Mouse (Mus musculus) c-Kit-positive CD71-positive TER-119-positive erythroid progenitor cells, embryonic 14.5 days (primary cell): Measurements from ENCODE around the gene Lama5.
"Not testable (repeated sequence)": the region's sequence is repeated elsewhere in the genome, so short reads cannot be mapped to it uniquely, and the experiment has no call there.

Experiments
- DNase-seq: peaks from one replicate; pipeline ENCODE4 v3.0.0-alpha.2; 2013; ENCODE audit warnings: low spot score

The Lama5 gene

DNA sequence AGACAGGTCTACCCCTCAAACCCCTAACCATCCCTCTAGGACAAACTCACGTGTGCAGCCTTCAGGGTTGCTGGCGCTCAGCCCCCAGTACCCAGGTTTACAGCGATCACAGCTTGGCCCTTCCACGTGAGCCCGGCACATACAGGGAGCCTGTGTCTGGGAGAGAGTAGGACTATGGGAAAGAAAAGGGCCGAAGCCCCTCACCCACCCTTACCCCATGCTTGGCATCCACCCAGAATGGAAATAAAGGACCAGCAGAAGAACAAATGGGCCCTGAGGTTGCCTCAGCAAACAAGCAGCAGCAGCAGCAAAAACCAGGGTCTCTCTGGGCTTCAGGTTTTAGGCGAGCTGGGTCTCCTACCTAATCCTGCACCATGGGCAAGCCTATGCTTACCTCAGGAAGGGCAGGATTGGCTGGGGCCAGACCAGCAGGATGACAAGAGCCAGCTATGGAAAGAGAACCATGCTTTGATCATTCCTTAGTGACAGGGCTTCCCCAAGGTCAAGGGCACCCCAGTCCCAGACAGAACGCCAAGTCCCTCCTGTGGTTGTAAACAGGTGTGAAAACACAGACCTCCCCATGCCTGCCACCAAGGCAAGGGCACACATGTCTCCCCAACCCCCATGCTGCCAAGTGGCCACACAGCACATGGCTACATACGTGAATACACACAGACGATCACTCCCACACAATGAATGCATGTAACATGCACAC, 28.2 kb downstream of the Lama5 start:
- no peak for DNase-seq

DNA sequence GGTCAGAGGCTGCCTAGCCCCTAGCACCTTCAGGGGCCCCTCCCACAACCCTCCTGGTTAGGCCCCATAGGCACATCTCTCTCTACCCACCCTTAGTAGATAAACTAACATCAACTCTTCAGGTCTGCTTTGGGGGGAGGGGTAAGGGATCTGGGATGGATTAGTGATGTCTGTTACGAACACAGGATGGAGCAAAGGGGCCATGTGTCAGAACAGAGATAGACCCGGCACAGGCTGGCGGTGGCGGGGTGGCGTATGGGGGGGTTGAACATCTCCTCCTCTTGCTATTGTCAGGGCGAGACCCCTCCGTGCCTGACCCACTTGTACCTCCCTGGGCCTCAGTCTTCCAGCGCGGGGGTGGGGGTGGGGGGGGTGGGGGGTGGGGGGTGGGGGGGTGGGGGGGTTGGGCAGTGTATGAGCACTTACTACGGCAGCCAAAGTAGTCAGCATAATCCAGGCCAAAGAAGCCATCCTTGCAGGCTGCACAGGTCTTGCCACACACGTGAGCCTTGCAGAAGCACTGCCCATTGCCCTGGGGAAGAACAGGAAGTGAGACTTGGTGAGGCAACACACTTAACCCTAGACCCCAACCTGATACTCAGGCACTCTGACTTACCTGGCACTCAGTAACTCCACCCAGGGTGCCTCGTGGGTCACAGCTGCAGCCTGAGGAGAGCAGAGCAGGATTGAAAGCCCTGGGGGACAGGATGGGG, 28.9 kb downstream of the Lama5 start:
- DNase-seq = no peak

DNA sequence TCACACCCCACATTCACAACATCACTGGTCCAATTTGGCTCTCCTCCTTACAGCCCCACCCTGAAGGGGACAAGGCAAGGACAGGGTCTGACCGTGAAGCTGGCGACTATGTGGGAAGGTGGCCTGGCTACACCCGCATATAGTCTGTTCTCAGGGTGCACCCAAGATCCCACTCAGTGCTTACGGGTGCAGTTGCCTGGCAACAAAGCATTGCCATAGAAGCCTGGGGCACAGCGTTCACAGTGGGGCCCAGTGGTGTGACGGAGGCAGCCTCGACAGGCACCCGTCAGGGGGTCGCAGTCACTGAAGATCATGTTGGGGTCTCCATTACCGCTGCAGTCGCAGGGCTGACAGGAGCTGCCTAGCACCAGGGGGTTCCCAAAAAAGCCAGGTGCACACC, 38.3 kb downstream of the Lama5 start:
- no peak for DNase-seq

- no peak for DNase-seq
Measured at GRCm38 (mm10) chr2:180185686-180186085, 40.0 kb downstream of the Lama5 start.

DNA sequence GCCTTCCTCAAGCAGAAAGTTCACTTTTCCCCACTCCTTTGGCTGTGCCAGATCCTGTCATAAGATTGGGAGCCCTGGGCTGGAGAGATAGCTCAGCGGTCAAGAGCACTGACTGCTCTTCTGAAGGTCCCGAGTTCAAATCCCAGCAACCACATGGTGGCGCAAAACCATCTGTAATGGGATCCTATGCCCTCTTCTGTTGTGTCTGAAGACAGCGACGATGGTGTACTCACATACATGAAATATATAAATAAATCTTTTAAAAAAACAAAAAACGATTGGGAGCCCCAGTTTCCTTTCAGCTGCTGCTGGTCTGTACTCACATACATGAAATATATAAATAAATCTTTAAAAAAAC, 40.9 kb downstream of the Lama5 start:
- no peak for DNase-seq

DNA sequence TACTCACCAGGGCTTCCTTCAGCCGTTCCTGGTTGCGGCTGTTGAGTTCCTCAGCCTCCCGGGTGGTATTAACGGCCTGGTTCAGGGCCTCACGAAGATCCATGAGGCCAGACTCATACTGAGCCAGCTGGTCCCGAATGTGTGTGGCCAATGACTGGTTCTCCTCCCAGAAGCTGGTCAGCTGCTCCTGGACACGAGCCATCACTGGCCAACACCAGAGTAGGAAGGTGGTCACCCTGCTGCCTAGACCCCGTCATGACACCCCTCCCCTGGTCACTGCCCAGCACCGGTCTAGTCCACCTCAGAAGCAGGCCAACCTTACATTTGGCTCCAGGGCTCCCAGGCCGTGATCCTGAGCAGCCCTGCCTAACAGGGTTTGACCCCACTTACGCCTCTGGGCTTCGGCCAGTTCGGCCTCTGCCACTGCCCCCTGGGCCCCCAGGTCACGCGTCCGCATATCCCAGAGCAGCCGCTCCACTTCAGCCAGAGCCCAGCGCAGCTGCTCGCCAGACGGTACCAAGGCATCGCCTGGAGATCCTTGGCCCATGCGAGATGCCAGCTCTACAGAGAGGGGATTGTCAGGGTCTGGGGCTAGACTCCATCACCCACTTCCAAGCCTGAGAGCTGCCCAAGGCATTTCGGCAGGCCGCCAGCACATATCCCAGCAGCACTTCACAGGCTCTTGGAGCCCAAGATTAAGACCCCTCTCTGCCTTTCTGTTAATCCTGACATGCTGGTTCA, 41.5 kb downstream of the Lama5 start:
- no peak for DNase-seq

GRCm38 (mm10) chr2:180181542-180181941, 44.1 kb downstream of the Lama5 start:
- DNase-seq = no peak

DNA sequence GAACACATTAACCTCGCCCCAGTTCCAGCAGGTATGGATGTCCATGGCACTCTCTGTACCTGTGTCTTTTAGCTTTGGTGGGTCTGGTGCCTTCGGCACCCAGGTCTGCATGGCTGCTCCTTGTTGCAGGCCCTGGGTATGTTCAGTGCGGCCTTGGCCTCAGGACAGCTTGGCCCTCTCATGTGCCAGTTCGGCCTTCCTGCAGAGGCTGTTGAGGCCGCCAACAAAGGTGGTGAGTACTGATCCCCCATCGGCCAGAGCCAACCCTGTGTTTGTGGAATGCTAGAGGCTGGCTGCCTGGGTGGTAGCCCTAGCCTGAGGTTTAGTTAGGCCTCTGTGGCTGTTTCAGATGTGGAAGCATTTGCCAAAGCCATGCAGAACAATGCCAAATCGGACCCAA, 49.9 kb downstream of the Lama5 start:
- no peak for DNase-seq

DNA sequence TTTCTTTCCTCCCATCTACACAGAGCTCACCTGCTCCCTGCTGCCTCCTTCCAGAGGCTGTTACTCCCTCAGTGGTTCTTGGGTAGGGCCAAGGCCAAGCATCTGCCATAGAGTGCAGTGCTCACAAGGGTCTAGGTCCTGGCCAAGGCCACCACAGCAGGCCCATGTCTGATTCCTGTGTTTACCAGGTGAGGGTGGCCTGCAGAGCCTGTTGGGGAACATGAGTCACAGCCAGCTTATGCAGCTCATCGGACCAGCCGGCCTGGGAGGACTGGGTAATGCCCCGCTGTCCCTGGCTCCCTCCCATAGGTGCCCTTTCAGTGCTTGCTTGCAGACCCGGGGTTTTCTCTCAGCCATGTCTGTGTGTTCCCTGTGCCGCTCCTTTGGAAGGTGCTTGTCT, 51.5 kb downstream of the Lama5 start:
- no peak for DNase-seq

DNA sequence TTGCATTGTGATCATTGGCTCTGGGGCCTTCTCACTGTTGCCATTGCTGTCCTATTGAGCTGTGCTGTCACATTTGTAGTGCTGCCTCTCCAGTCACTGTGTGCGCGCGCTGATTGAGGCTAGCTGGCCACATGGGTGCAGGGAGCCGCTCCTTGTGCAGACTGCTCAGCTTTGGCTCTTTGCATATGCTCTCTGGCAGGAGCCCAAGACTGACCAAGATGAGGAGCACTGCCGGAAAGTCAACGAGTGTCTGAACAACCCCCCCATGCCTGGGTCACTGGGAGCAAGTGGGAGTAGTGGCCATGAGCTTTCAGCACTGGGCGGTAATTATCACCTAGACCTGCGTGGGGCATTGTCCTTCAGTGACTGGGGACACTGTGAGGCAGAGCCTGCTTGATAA, 51.9 kb downstream of the Lama5 start:
- DNase-seq = not testable (repeated sequence)

GRCm38 (mm10) chr2:180173163-180173562, 52.5 kb downstream of the Lama5 start:
- peak; percentile 29 for DNase-seq

- peak; percentile 18 for DNase-seq
Measured at GRCm38 (mm10) chr2:180172152-180172551, 53.5 kb downstream of the Lama5 start.

- DNase-seq = peak; percentile 21
Measured at GRCm38 (mm10) chr2:180171522-180172070, 54.1 kb downstream of the Lama5 start.

- peak; percentile 94 for DNase-seq
Measured at GRCm38 (mm10) chr2:180170806-180171521, 54.7 kb downstream of the Lama5 start, which contains the start of gene Adrm1. Adrm1 (plus strand) TSS chr2:180171485.

DNA sequence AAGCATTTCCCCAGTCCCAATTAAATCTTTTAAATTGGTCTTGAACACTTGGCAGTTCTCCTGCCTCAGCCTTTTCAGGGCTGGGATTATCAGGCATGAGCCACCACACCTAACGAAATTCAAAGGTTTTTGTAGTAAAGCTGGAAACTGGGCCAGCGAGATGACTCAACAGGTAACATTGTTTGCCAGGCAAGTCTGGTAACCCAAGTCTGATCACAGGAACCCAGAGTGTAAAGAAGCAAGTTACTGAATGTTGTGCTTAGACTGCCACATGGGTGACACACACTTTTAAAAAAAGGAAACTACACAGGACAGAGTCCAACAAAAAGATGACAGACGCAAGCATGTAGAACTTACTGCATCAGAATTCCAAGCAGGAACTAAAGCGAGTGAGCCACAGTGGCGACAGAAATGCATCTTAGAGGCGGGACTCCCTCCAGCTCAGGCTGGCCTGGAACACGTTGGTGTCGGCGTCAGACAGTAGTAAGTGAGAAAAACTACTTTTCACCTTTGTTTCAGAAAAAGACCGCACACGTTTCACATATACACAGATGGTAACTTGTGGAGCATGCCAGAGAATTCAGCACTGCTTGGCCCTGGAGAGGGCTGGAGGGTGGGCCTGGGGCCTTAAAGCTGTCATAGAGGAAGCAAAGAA, 55.4 kb downstream of the Lama5 start:
- no peak for DNase-seq

DNA sequence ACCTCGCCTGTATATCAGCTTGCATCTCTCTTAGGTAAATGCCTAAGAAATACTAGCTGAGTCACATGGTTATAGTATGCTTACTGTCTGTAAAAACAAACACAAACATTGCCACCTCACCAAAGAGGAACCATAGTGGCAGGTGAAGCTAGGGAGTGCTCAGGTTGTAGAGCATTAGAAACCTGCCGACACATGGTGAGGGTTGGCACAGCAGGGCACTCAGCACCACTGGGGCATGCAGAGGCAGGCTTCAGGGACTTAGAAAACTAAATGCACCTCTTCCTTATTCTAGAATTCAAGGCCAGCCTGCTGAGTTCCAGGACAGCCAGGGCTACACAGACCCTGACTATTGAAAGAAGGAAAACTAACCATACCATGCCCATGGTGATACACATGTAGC, 58.8 kb downstream of the Lama5 start:
- DNase-seq = no peak

DNA sequence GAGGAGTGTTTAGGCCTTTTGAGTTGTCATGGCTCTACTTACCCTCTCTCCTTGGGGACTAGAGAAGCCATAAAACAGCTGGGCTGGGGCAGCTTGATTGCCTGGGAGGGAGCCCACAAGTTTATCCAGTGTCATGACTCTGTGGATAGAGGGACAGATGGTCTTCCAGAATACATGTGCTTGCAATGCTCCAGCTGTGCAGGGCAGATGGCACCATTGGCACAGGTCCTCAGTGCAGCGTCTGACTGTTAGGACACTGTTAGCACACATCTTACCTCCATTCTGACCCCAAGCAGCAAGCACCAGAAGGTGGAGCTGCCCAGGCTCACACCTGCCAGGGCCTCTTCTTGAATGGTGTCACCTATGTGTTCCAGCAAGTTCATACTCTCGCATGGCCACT, 59.8 kb downstream of the Lama5 start:
- no peak for DNase-seq

DNA sequence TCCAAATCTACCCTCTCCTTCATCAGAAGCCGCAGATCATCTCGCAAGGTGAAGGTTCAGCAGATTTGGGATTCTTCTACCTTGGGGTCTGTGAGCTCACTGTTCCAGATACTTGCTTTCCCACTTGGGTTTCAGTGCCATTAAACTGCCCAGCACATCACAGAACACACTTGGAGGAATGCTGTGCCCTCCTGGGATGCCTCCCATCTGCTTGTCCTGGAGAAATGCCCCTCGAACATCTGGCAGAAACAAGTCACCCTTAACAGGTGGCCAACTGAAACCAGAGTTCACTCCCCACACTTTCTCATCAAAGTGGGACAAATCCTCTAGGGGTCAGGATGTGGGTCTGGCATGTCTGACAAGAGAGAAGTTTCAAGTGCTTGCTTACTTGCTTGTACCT, 67.0 kb downstream of the Lama5 start:
- DNase-seq = no peak

GRCm38 (mm10) chr2:180154796-180155195, 70.9 kb downstream of the Lama5 start:
- DNase-seq = no peak

DNA sequence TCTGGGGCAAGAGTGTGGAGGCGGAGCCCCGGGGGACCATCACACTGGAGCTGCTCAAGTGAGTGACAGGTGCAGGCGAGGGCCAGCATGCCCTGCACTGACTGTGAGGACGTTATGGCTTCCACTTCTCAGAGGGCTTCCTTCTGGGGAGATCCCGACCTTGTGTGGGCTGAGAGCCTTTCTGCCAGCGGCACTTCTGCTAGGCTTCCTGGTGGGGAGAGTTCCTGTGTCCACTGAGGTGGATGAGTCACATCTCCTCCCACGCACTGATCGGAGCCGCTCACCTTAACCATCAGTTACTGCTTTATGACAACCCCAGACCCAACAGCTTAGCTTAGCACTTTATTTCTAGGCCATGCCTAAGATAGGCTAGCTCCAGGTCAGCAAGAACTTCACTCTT, 77.1 kb downstream of the Lama5 start:
- DNase-seq = no peak

DNA sequence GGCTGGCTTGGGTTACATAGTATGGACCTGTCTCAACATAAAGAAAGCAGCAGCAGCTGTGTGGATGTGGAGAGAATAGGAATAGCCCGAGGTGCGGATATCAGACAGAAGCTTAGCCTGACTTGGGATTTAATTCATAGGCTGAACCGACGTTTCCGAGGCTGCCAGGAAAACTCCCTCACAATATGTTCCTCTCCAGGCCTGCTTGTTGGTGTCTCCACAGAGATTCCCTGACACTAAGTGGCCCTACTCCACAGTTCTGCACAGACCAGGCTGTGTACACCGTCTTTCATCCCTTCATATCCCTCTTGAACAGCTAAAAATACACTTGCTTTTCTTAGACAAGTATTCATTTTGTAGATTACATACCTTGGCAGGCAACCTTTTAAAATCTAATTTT, 78.3 kb downstream of the Lama5 start:
- DNase-seq = no peak

DNA sequence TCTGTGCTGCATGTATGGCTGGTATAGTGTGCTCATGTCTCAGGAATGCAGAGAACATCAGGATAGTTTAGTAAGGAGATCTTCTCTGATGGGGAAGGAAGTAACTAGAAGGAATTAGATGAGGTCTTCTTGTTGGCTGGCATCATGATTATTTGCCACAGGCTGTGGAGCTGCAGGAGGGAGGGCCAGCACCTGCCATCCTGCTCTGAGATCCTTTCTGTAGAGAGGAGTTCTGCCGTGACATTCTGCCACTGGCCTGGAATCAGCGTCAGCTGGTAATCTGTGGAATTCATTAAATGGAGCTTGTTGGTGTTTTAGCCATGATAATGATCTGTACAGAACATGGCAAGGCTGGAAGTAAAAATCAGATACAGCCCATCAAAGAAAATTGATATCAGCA, 79.6 kb downstream of the Lama5 start:
- no peak for DNase-seq
